Mouse (Mus musculus) cerebellum, adult 2 months (tissue): ENCODE results near the gene Olfr203. TPM values are rescaled to one million over a fixed set of nuclear protein-coding genes. Genes with fewer than 3 reads are reported as not detected.
"Not testable (repeated sequence)": the region's sequence is repeated elsewhere in the genome, so short reads cannot be mapped to it uniquely, and the experiment has no call there.

ENCODE experiments used
- DNase-seq, 2 experiments: peaks; one replicate each; pipeline ENCODE4 v3.0.0; 2021
- H3K27ac ChIP-seq: fragments of 200-500 bp; 2 replicates; pipeline ENCODE4 v1.5.1; 2012; ENCODE audit warnings: low read length, control low read depth, inconsistent platforms; ENCODE audit not compliant: insufficient read depth
- H3K27me3 ChIP-seq: fragments of 200-500 bp; 2 replicates; pipeline ENCODE4 v1.6.1; 2012; ENCODE audit warnings: inconsistent platforms, mild to moderate bottlenecking, low read length, moderate library complexity; ENCODE audit not compliant: control insufficient read depth, insufficient read depth
- H3K4me1 ChIP-seq: fragments of 200-500 bp; 2 replicates; pipeline ENCODE4 v1.6.1; 2011; ENCODE audit warnings: low read length; ENCODE audit not compliant: control insufficient read depth, insufficient read depth
- H3K4me3 ChIP-seq: fragments of 200-500 bp; replicated peaks from 2 replicates; pipeline ENCODE3; 2011; ENCODE audit warnings: mild to moderate bottlenecking, low read depth, low read length, control low read depth; ENCODE audit not compliant: insufficient read depth
- CTCF ChIP-seq: fragments of 200-500 bp; IDR thresholded peaks from 2 replicates; pipeline ENCODE4 v1.5.1; 2011; ENCODE audit warnings: low read depth, mild to moderate bottlenecking, control low read depth, low read length, moderate library complexity, borderline replicate concordance; ENCODE audit not compliant: insufficient read depth
- POLR2A ChIP-seq: fragments of 200-500 bp; IDR thresholded peaks from 2 replicates; pipeline ENCODE4 v1.6.1; 2011; ENCODE audit warnings: low read length, control low read depth, borderline replicate concordance; ENCODE audit not compliant: insufficient read depth
- WGBS: fragments of 180-500 bp; shearing (Covaris S2); methylation state at CpG from one replicate; pipeline ENCODE4 v1.1.7; 2018; 5-methylcytosine and 5-hydroxymethylcytosine counted together
- polyA plus RNA-seq: library from polyadenylated mRNA; depleted of rRNA; stranded (reverse); fragments of >200 nt; gene quantifications from 2 replicates; pipeline ENCODE4 v1.2.3, GENCODE M21; 2012; rRNA removed

Gene Olfr203
- polyA plus RNA-seq, result not detected in 2 replicates

DNA sequence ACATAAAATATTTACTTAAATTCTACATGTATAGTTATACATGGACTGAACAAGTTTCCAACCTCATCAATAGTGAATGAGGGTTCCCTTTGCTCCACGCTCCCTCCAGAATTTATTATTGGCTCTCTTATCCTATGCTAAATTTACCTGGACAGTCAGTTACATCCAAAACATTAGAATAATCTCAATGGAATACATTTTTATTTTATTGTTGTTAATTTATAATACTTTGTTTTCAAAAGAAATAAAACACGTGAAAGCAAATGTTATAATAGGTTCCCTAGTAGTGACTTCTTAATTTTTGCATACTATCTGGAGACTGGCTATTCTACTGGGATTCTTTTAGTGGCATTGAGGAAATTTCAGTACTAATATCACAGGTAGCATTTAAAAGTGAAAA, at the start of gene Olfr203:
Gene Olfr203 (plus strand): TSS at position 301 of the 400 bp plus-strand sequence.
- no peak for DNase-seq
- Histone ChIP-seq H3K4me3 (no peak within 1 kb of the TSS), H3K4me1 (no peaks in the 10 kb centered on the region), H3K27ac (no peak within 1 kb of the TSS), H3K27me3 (no peaks in the 10 kb centered on the region)
- TF ChIP-seq POLR2A, result no peak
- no peak for TF ChIP-seq CTCF
- WGBS, result 93% methylated on average over 2 of the region's 2 CpGs

DNA sequence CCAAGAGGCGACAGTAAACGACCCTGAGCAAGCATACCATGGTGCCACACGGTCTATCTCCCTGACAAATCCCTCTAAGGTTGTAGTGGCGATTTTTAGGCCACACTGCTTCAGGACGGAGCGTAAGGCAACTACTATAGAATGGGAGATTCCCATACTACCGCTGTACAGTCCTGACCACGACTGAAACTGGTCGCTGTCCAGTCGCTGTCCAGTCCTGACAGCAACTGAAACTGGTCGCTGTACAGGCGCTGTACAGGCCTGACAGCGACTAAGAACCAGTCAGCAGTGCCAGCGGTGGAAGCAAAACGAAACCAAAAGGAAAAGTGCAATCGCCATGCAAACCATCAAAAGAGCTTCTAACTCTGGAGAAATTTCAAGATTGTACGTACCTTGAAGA, 49.0 kb upstream of the Olfr203 start:
- Histone ChIP-seq H3K4me1 (no peaks in the 10 kb centered on the region), H3K27ac (no peak overlapping the region), H3K4me3 (no peak overlapping the region), H3K27me3 (no peaks in the 10 kb centered on the region)
- DNase-seq, result no peak
- TF ChIP-seq CTCF (no peak), POLR2A (no peak)
- 88% methylated on average over 17 of the region's 17 CpGs for WGBS

DNA sequence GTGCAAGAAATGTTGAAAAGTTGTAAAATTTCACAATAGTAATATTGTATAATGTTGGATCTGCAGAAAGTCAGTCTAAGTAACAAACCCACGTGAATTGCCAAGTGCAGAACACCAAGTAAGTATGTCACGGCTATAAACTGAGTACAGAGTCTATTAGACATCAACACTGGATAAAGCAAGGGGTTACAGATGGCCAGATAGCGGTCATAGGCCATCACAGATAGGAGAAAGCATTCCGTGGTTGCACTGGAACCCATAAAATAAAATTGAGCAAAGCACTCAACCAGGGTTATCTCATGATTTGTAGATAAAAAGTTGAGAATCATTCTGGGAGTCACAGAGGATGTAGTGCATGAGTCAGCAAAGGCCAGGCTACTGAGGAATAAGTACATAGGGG, 29.6 kb upstream of the Olfr203 start:
- H3K27me3 ChIP-seq, H3K4me3 ChIP-seq, H3K4me1 ChIP-seq, H3K27ac ChIP-seq, DNase-seq: not testable (repeated sequence)
- WGBS, result 74% methylated on average over 4 of the region's 4 CpGs

DNA sequence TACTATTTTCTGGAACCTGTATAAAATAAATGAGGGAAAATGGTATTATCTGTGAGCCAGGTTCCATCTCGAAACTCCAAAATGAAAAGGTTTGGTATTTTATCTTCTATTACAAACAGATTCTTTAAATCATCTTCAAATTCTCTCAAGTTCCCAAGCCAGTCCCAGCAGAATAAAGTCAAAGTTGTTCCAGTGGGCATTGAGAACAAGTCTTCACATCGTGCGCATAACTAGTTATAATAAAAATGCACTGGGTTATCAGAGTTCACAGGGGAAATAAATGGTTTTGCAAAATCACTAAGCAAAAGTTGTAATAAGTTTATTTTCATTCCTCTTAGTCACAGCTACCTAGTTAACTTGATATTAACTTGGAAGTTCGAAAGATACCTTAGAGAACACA, 26.1 kb upstream of the Olfr203 start, which contains the start of gene Olfr201:
Gene Olfr201 (minus strand): TSS at position 101 of the 400 bp plus-strand sequence.
- WGBS, result 87% methylated on average over 4 of the region's 4 CpGs

DNA sequence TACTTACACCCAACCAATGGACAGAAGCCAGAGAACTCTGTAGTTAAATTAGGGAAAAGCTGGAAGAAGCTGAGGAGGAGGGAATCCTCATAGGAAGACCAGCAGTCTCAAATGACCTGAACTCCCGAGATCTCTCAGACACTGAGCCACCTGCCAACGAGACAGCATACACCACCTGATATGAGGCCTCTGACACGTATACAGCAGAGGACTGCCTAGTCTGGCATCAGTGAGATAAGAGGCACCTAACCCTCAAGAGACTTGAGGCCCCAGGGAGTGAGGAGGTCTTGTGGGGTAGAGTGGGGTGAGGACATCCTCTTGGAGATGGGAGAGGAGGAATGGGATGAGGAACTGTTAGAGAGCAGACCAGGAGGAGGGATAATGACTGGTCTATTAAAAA, 18.1 kb upstream of the Olfr203 start:
- no peak overlapping the region for H3K27ac ChIP-seq
- no peak for TF ChIP-seq POLR2A
- no peak for TF ChIP-seq CTCF
- 69% methylated on average over 3 of the region's 3 CpGs for WGBS
- no peaks in the 10 kb centered on the region for H3K27me3 ChIP-seq
- no peak for DNase-seq
- no peaks in the 10 kb centered on the region for H3K4me1 ChIP-seq
- H3K4me3 ChIP-seq, result no peak overlapping the region

More for the DNA sequence above, 26.1 kb upstream of the Olfr203 start, which contains the start of gene Olfr201:
- H3K27me3 ChIP-seq, H3K27ac ChIP-seq, H3K4me3 ChIP-seq, H3K4me1 ChIP-seq, DNase-seq: not testable (repeated sequence)

DNA sequence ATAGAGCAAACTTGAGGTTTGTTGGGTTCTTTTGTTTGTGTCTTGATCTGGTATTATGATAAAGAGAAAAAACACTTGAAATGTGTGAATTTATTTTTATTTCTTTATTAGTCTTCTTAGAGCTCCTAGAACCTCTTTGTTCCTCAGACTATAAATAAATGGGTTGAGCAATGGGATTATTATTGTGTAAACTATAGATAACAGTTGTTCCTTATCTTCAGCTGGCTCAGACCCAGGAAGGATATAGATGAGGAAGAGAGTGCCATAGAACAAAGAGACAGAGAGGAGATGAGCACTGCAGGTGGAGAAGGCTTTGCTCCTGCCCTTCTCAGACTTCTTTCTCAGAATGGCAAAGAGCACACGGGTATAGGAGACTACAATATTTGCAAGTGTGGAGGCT, 15.2 kb upstream of the Olfr203 start:
- no peaks in the 10 kb centered on the region for H3K4me1 ChIP-seq
- 59% methylated on average over 1 of the region's 1 CpGs for WGBS
- H3K27ac ChIP-seq, result no peak overlapping the region
- no peaks in the 10 kb centered on the region for H3K27me3 ChIP-seq
- DNase-seq, result no peak
- H3K4me3 ChIP-seq, result no peak overlapping the region
- TF ChIP-seq POLR2A (no peak), CTCF (no peak)

DNA sequence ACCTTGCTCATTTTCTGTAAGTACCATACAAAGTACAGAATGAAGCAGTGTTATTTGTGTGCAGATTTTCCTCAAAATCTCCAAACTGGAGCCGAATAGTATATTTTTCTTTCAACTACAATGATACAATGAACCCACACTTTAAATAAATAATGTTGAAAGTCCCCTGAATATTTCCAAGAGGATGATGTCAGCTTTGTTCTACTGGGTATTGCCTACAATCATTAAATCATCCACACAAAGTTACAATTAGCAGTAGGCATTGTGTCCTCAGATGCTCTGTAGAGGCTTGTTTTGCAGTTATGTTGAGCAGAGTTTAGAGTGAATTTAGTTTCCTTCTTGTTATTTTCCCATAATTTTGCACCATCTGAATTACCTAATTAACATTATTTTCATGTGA, 12.0 kb upstream of the Olfr203 start, which contains the start of gene Olfr202:
Gene Olfr202 (minus strand): TSS at position 101 of the 400 bp plus-strand sequence.
- H3K4me3 ChIP-seq, result no peak within 1 kb of the TSS
- no peaks in the 10 kb centered on the region for H3K4me1 ChIP-seq
- 87% methylated on average over 1 of the region's 1 CpGs for WGBS
- TF ChIP-seq CTCF (no peak), POLR2A (no peak)
- H3K27ac ChIP-seq, result no peak within 1 kb of the TSS
- DNase-seq, result no peak
- no peaks in the 10 kb centered on the region for H3K27me3 ChIP-seq

DNA sequence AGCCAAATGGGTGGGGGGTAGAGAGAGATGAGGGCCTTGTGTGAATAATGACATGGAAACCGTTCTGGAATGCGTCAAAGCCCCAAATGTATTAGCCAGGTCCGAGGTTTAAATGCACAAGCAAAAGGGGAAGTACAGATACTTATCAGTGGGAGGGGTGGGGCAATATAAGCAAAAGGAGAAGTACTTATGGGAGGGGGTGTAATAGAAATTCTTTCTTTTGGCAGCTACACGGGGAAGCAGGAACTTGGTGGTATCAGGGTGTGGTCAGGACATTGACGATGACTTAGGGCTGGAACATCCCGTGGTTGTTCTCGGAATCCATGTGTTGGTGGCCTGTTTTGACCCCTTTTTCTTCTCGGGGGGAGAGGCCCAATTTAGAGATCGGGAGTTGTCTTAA, 11.1 kb upstream of the Olfr203 start:
- not testable (repeated sequence) for H3K27ac ChIP-seq, H3K27me3 ChIP-seq, DNase-seq, H3K4me3 ChIP-seq, H3K4me1 ChIP-seq
- WGBS, result 78% methylated on average over 9 of the region's 9 CpGs

DNA sequence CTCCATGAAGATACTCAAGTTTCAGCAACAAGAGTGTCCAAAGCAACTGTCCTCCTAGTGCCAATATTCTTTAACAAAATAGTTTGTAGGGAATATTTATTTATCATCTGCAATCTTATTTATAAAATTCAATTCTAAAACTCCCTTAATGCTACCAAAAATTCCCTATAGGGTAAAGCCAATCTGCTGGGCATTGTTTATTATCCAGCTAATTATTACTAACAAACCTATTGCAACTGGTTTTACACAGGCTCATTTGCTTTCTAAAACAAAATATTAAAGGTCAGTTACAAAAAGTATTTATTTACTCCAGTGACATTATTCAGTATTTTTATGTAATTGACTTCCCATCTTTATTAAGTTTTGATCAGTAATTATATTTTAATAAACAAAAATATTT, 19.5 kb downstream of the Olfr203 start, which contains the start of gene Olfr204:
Gene Olfr204 (minus strand): TSS at position 101 of the 400 bp plus-strand sequence.
- Histone ChIP-seq H3K4me3 (no peak within 1 kb of the TSS), H3K27ac (no peak within 1 kb of the TSS), H3K27me3 (no peaks in the 10 kb centered on the region), H3K4me1 (no peaks in the 10 kb centered on the region)
- no peak for DNase-seq
- TF ChIP-seq POLR2A (no peak), CTCF (no peak)

DNA sequence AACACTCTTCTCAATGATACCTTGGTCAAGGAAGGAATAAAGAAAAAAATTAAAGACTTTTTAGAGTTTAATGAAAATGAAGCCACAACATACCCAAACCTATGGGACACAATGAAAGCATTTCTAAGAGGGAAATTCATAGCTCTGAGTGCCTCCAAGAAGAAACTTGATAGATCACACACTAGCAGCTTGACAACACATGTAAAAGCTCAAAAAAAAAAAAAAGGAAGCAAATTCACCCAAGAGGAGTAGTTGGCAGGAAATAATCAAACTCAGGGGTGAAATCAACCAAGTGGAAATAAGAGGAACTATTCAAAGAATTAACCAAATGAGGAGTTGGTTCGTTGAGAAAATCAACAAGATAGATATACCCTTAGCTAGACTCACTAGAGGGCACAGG, 24.6 kb downstream of the Olfr203 start:
- not testable (repeated sequence) for H3K27ac ChIP-seq, H3K27me3 ChIP-seq, DNase-seq, H3K4me3 ChIP-seq, H3K4me1 ChIP-seq
- WGBS, result 42% methylated on average over 1 of the region's 1 CpGs
